In the genomic region with DNA sequence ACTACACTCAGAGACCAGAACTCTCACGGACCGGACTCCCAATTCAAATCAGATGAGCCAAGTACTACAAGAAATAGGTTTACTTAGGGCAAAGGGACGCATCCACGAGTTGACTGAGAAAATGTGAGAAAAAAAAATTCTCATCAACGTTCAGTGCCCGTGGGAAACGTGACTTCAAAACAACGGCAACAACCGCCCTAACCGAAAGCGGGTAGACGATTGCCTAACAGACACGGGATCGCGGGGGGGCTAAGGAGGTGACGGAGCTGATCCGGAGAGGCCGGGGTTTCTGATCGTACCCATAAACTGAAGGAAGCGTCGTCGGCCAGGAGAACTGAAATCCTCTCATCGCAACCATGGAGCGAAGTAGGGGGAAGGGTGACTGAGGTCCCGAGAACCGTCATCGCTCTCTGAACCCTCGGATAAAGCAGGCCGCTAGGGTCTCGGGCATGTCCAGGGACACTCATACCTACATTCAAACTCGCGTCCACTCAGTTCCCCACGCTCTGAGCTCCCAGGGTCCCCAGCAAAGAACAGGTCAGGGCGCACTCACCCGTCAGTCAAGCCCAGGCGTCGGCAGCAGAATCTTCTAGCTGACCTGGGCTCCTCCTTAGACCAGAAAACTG, we compare ENCODE assay signal across 8 mouse cellular contexts. TPM values are rescaled to one million over a fixed set of nuclear protein-coding genes. Genes with fewer than 3 reads are reported as not detected.
DNase-seq lines count a peak whose midpoint lies in the region; ATAC-seq and TF ChIP-seq lines count a peak whose summit lies in the region.

Gene Eaf1, plus strand, starts transcription at position 51 of the 626 bp plus-strand sequence.

- peak within 1 kb of the TSS; percentile 81 for H3K27ac ChIP-seq in forebrain, postnatal 0 days (ENCODE audit: low read depth, low read length)
- H3K27ac ChIP-seq in liver, embryonic 12.5 days = peak within 1 kb of the TSS; percentile 94
- 0 out of 2 replicates have a peak within 1 kb of the TSS, but pooled peaks have one; percentile 66 for H3K27ac ChIP-seq in neural tube, embryonic 12.5 days

- TF ChIP-seq CTCF in forebrain, postnatal 0 days (IDR thresholded peaks at IDR 0.05; ENCODE audit: low read depth) = no peak

- H3K4me1 ChIP-seq in forebrain, postnatal 0 days (ENCODE audit: insufficient read depth) = peaks cover 11% of the 10 kb centered on the region
- peaks cover 51% of the 10 kb centered on the region for H3K4me1 ChIP-seq in liver, embryonic 12.5 days
- H3K4me1 ChIP-seq in neural tube, embryonic 12.5 days = peaks cover 33% of the 10 kb centered on the region

- peak within 1 kb of the TSS; percentile 86 for H3K9ac ChIP-seq in forebrain, postnatal 0 days
- H3K9ac ChIP-seq in liver, embryonic 12.5 days = peak within 1 kb of the TSS; percentile 93
- peak within 1 kb of the TSS; percentile 83 for H3K9ac ChIP-seq in neural tube, embryonic 12.5 days

- peak; percentile 52 to 60 for DNase-seq in lung, adult 18-20 months
- DNase-seq in lung, postnatal 4 days = no peak
- peak; percentile 33 for DNase-seq in adrenal gland, postnatal 25 days
- no peak for DNase-seq in forebrain, postnatal 0 days
- DNase-seq in embryo, embryonic 10.5 days (ENCODE audit: low spot score) = no peak

- H3K36me3 ChIP-seq in forebrain, postnatal 0 days (ENCODE audit: insufficient read depth) = peaks cover 27% of the 10 kb centered on the region
- peaks cover 65% of the 10 kb centered on the region for H3K36me3 ChIP-seq in liver, embryonic 12.5 days
- peaks cover 42% of the 10 kb centered on the region for H3K36me3 ChIP-seq in neural tube, embryonic 12.5 days

- peak; percentile 45 for ATAC-seq in forebrain, postnatal 0 days
- peak; percentile 47 for ATAC-seq in inflammation-experienced regulatory T-cells, adult 6 months
- peak; percentile 18 for ATAC-seq in liver, embryonic 12.5 days
- ATAC-seq in neural tube, embryonic 12.5 days (ENCODE audit: low FRiP score, low read depth) = peak; percentile 65

- 2% methylated on average over 37 of the region's 37 CpGs for WGBS in forebrain, postnatal 0 days
- WGBS in liver, embryonic 12.5 days (ENCODE audit: insufficient replicate concordance) = under 1% methylated on average over 37 of the region's 37 CpGs
- WGBS in neural tube, embryonic 12.5 days = under 1% methylated on average over 37 of the region's 37 CpGs

- no peaks in the 10 kb centered on the region for H3K9me3 ChIP-seq in forebrain, postnatal 0 days (ENCODE audit: low read length)
- H3K9me3 ChIP-seq in liver, embryonic 12.5 days (replicated peaks) = no peaks in the 10 kb centered on the region
- H3K9me3 ChIP-seq in neural tube, embryonic 12.5 days = no peaks in the 10 kb centered on the region

- H3K27me3 ChIP-seq in forebrain, postnatal 0 days (ENCODE audit: insufficient read depth, low read length) = no peaks in the 10 kb centered on the region
- no peaks in the 10 kb centered on the region for H3K27me3 ChIP-seq in liver, embryonic 12.5 days (replicated peaks)
- no peaks in the 10 kb centered on the region for H3K27me3 ChIP-seq in neural tube, embryonic 12.5 days (replicated peaks)

- peak within 1 kb of the TSS; percentile 91 for H3K4me3 ChIP-seq in forebrain, postnatal 0 days (ENCODE audit: low read depth, low read length)
- H3K4me3 ChIP-seq in liver, embryonic 12.5 days = peak within 1 kb of the TSS; percentile 95
- peak within 1 kb of the TSS; percentile 77 for H3K4me3 ChIP-seq in neural tube, embryonic 12.5 days

- H3K4me2 ChIP-seq in forebrain, postnatal 0 days (ENCODE audit: low read depth) = peak within 1 kb of the TSS; percentile 67
- peak within 1 kb of the TSS; percentile 84 for H3K4me2 ChIP-seq in liver, embryonic 12.5 days
- H3K4me2 ChIP-seq in neural tube, embryonic 12.5 days (replicated peaks) = peak within 1 kb of the TSS; percentile 92

RNA-seq across cellular contexts. Expression of gene Eaf1, which starts in this region (rescaled TPM):
- total RNA-seq in adrenal gland, postnatal 25 days (2021) = 41.4 and 50.6 TPM in 2 replicates
- total RNA-seq in forebrain, postnatal 0 days (2014; rRNA removed) = 10.1 and 11.8 TPM in 2 replicates
- 3.5 and 5.5 TPM in 2 replicates for polyA plus RNA-seq in forebrain, postnatal 0 days (2015; fragmentation: Nextera tagmentation; extraction: Ambion mirVana)
- polyA plus RNA-seq in inflammation-experienced regulatory T-cells, adult 6 months (2017; shearing (Covaris generic)) = 10 to 100 TPM; 10.5 to 12.2 (median 10.7) TPM
- polyA plus RNA-seq in liver, embryonic 12.5 days (2016; fragmentation: Nextera tagmentation; extraction: Ambion mirVana) = 41.4 and 44.2 TPM in 2 replicates
- 16.7 and 20.5 TPM in 2 replicates for polyA plus RNA-seq in neural tube, embryonic 12.5 days (2016; fragmentation: Nextera tagmentation; extraction: Ambion mirVana)

Comparison
In these comparisons a context has a peak if more than half of its experiments do, and no peak if none do; other contexts are left out.
1. DNase-seq: peak in lung, adult 18-20 months (2 of 2) and adrenal gland, postnatal 25 days (single experiment); none in lung, postnatal 4 days (0 of 2), forebrain, postnatal 0 days (single experiment) and embryo, embryonic 10.5 days (single experiment).
2. Peak in every context shown above with its lines, with median percentiles within 50 percentile points of each other: ATAC-seq, H3K27ac ChIP-seq, H3K4me2 ChIP-seq, H3K4me3 ChIP-seq and H3K9ac ChIP-seq.